Mouse (Mus musculus) lung, postnatal 36 days (tissue): ENCODE results near the gene Magi1.
A peak's percentile ranks its signal among the peaks of the same experiment; 100 is the strongest.

ENCODE experiments used
- DNase-seq: peaks from one replicate; pipeline ENCODE4 v3.0.0; 2022; ENCODE audit warnings: mixed read lengths

Magi1 gene

DNA sequence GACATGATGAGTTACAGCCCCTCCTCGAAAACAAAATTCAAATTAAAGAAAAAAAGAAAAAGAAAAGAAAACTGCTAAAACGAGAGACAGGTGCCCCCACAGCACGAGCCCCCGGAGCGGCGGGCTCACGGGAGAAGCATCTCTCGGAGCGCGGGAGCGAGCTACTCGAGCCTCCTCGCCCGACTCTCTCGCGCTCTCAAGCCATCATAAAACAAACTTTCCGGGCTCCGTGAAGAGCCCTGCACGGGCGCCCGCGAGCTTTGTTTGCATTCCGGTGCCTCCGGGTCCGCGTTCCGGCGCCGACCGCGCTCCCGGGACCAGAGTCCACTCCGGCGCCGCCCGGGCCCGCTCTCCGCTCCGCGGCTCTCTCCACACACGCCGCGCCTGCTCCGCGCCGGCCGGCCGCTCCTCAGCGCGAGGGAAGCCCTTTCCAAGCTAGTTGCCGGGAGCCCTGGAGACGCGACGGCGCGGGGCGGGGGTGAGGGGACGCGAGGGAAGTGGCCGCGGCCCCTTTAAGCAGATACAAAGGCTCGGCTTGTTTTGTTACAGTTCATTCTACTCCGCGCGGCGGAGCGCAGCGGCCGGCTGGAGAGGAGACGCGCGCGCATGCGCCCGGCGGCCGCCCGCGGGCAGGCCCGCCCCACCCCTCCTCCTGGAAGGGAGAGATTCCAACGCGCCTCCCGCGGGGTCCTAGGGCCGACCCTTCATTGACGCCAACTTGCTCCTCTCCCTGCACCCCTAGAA lies at the start of gene Magi1:
Magi1 (minus strand) TSS at position 600 of the 744 bp plus-strand sequence.
- DNase-seq: peak; percentile 95

DNA sequence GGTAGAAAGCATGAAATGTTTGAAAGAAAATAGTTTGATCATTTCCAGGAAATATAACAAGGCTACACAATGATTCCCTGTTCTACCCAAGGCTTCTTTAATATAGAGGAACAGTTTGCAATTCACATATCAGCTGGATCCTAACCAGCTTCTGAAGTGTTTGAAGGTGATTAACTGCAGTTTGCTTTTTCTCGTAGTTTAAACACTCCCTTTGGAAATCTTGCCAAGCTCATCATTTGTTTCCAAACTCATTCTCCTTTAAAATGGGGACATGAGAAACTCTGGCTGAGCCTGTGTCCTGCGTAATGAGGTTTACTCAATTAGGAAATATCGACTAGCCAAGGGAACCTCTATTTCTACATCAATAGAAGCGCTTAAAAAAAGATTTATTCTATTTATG lies 43.4 kb upstream of the Magi1 start:
- DNase-seq: peak; percentile 61

DNA sequence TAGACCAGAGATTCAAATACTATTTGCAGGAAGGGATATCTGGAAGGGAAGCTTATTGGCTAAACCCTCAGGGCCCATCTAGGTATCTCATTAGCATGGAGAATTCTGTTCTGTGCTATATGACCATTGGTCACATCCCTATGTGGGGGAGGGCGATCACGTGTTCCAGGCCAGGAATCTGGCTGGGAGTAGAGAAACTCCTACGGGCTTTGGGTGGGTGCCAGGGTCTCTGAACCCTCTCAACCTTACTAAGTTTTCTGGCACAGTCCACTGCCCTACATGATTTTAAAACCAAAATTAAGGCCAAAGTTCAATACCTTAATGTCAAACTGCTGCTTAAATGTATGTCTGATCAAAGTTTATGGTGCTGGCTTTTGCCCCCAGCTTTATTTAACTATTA lies 33.2 kb upstream of the Magi1 start:
- no peak for DNase-seq

DNA sequence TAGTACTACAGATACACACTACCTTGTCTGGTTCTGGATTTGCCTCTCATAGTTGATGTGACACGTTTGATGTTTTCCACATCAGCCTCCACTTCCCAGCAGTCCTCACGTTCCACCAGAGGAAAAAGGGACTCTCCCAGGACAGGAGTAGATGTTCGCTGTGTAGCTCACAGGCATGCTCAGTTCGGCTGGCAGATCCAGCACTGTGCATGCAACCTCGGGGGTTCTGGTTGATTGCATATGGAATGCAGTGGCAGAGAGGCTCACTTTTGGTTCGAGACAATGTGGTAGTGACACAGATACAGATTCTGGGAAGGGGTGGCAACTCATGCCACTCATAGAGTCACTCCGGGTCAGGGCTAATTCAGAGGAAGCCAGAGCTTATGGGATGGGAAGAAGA lies 28.6 kb upstream of the Magi1 start:
- DNase-seq: no peak

DNA sequence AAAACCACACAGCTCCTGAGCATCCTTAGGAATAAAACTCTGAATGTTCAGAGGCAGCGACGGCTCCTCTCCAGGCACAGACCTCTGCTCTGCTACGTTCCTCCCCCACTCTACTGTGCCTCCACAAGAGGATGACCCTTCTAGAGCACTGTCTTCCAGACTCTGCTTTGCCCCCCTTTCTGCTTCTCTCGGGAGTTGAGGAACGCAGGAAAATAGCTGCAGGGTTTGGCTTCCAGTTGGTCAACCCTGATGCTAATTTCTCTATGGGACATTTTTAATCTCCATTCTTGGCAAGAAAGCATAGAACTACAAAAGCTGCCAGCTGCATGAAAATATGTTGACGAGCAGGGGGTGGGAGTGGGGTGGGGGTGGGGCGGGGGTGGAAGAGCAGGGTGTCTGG lies 24.8 kb upstream of the Magi1 start:
- no peak for DNase-seq

DNA sequence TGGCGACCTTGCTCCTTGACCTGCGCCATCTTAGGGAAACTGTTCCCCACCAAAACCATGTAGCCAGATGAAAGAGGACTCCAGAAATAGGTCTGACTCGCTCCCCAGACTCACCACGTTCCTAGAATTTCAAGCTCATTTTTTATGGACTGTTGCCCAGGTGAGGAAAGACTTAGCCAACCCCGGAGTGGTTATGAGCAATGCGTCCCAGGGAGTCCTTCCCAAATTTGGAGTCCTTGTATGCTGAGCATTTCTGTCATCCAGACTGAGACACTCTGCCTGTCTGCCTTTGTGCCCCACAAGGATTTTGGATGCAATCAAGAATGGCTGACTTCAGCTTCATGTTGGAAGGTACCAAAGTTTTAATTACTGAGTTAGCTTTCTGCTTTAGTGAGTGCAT lies 19.8 kb upstream of the Magi1 start:
- peak; percentile 28 for DNase-seq

DNA sequence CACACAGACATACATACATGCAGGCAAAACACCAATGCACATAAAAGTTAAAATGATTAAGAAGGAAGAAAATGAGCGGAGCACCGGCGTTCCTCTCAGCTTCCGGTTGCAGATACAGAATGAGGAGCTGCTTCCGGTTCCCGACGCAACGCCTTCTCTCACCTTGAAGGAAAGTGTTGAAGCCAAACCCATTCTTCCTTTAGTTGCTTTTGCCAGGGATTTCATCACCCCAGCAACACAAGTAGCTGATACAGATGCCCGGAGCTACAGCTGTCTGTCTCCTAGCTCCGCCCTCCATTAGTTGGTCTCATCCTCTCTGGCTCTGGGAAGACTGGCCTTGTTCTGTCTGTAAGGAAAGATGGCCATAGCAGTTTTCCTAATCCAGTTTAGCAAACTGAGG lies 18.1 kb upstream of the Magi1 start:
- DNase-seq: no peak

DNA sequence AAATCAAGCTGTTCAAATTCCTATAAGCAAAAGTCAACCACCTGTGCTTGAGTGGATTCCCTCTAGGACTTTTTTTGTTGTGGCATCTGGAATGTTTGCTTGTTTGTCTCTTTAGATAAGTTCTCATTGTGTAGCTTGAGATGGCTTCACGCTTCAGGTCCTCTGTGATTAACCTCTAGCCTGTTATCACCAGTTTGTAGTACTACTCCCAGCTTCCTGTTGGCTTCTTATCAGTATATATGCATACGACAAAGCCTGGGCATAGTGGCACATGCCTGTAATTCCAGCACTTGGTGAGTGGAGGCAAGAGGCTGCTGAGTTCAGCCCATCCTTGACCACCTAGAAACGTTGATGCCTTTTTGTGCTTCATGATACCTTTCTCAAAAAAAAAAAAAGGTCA lies 16.8 kb upstream of the Magi1 start:
- DNase-seq: no peak

DNA sequence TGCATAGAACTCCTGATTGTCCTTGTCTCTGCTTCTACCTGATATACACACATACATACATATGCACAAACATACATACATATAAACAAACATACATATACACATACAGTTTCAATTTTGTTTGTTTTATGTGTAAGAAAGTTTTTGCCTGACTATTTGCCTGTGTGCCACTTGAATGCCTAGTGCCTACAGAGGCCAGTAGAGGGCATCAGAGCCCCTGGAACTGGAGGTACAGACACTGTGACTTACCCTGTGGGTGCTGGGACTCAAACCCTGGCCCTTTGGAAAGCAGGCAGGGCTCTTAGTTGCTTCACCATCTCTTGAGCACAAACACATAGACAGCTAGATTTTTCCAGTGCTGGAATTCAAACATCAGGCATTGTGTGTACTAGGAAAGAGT lies 3.7 kb upstream of the Magi1 start:
- DNase-seq: no peak

DNA sequence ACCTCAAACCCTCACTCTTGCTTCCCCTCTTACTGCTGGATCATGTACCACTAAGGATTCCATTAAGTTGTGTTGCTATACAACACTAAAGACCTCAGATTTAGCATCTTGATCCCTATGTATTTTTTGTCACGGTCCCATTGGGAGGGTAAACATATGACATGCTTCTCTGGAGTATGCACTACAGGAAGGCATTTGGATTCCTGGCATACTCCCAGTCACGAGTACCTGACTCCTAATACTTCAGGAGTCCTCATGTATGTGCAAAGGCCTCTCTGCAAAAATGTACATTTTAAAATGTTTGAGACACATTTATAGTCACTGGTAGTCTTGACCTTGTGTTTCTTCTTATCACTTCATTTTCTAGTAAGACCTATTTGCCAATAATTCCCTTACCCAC lies 2.8 kb upstream of the Magi1 start:
- DNase-seq: peak; percentile 47

DNA sequence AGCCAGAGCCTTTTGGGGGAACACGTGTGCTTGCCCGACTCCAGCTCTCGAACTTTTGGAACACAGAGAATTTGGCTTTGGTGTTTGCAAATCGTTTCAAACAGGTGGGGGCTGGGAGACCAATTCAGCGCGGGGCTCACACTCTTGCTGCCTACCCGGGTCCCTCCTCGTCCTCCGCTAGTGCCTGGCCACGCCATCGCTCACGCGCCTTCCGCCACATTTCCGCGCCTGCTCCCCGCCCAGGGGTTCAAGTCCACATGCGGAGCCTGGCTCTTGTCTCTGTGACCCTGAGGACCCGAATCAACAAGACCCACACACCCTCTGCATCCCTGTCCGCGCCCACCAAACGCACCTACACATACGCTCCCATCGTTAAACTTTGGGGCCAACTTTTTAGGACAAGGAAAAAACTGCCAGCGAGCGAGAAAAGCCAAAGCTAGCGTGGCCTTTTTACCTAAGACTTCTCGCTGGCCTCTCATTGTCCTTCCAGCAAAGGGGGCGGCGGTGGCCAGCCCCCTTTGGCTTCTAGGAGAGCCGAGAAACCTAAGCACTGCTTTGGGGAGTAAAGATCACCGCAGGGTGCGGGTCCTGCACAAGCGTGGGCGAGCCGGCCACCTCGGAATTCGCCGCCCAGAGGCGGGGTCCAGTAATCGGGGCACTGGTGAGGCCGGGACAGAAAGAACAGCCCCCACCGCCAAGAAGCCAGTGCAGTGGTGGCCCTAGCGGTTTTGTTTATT lies 540 bp upstream of the Magi1 start:
- peak; percentile 19 for DNase-seq

DNA sequence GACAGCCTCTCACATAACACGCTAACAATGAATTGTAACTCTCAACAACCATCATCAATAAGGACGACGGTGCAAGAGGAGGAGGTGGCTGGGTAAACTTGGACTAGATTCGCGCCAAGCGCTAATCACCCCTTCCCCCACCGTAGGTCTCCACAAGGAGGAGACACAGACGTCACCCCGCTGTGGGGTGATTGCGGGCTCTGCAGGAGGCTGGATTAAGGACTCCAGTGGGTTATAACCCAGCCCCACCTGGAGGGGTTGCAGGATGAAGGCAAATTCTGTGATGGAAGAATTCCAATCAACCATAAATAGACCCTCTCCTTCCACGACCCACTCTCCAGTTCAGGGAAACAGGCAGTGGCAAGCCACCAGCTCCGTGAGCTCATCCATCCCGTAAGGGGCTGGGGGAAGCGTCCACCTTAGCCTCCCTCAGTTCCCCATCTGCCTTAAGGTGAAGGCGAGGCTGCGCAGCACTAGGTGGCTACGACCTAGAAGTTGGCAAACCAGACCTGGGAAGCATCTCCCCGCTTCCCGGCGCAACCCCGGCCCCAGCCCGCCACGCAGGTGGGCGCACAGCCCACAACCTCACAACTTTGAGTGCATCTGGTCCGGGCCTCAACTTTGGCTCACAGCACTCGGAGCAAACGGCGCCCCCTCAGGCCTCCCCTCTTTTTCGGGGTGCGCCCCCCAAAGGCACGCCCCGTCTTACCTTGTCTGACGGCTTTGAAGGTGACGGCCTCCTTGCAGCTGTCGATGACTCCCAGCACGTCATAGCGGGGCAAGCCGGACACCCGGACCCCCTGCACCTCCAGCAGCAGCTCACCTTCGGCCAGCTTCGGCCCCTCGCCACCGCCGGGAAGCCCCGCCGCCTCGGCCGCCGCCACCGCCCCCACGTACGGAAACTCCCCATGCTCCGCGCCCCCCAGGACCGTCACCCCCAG lies 1.1 kb downstream of the Magi1 start:
- peak; percentile 53 for DNase-seq

DNA sequence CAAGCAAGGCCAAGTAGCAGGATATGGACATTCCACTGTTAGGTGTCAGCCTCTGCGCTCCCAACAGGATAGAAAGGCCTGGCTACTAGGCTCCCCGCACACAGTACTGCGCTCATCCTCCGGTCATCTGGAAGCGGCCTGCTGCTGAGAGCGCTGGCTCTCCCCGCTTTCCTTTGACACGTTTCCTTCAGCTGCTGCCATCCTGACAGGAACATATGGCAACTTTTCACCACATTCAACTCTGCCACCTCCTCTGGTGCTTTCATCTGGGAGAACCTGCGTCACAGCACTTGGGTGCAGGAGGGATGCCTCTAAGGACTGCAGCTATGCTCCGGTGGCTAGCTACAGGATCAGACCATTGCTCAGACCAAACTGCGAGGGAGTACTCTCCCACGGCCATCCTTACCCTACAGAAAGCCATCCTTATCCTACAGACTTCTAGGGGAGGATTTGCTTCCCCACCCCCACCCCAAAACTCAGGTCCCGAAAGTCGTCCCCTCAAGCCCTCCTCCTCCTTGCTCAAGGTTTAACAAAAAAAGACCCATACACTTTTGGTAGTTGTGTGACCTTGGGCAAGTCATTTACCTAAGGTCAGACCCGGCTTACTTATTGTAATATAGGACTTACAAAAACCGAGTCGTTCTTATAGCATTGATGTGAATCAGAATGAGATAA lies 2.0 kb downstream of the Magi1 start:
- no peak for DNase-seq

DNA sequence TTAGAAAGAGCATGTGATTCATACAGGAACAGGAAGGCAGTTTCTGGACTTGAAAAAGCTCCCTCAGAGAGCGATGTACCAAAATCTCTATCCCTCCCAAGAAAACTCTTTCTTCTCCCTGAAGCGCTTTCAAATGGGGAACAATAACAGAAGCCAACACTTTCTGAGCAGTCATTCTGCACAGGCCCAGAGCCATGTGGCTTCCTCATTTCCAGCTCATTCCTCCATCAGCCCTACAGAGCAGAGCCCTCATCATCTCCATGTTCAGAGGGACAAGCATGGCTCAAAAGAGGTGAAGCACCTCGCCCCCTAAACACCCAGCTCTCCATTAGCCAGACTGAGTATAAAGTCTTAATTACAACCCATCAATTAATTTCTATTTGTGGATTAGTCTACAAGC lies 9.8 kb downstream of the Magi1 start:
- DNase-seq: no peak

DNA sequence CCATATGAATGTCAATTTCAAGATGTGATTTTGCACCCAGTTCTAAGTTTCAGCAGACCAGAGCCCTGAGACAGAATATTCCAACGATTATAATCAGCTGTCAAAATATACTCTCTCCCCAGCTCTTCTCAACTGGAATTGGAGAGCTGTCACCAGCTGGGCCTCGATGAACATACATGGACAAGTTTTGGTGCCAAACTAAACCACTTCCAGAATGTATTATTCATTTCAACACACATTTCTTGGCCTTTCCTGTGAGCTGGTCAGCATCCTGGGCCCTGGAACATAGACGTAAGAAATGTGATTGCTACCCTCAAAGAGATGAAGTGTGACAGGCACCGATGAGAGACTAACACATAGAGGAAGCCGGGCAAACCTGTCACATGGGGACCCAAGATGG lies 13.7 kb downstream of the Magi1 start:
- DNase-seq: no peak

DNA sequence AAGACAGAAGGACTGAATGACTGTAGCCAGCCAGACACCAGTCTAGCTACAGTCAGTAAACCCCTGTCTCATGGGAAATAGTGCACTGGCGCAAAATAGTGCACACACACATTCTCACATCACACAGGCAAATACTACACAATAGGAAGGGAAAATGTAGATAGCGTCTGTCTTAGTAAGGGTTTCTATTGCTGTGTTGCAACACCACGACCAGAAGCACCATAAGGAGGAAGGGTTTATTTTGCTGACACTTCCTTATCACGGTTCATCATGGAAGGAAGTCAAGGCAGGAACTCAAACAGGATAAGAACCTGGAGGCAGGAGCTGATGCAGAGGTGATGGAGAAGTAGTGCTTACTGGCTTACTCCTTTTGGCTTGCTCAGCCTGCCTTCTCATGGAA lies 14.5 kb downstream of the Magi1 start:
- no peak for DNase-seq

DNA sequence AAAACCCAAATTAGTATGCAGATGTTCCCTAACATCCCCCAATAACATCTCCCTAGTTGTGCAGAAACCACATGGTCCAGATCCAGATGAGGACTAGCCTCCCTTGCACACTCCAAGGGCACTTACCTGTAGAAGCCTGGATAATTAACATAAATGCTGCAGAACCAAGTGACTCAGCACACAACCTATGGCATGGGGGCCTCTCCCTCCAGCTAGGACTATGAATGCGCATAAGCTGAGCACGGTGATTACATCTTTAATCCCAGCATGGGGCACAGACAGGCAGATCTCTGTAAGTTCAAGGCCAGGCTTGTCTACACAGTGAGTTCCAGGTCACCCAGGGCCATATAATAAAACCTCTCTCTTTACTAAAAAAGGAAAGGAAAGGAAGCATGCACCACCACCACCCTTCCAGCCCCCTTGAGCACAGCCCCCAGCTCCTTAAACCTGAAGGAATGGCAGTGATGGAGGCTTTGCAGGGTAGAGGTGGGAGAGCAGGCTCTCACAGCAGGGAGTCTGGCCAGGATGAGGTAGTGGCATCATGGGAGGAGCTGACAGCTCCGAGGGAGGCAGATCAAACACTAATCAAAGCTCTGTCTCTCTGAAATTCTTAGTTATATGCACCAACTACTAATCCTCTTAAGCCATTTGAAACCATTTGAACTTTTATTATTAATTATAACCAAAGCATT lies 18.3 kb downstream of the Magi1 start:
- DNase-seq: no peak

DNA sequence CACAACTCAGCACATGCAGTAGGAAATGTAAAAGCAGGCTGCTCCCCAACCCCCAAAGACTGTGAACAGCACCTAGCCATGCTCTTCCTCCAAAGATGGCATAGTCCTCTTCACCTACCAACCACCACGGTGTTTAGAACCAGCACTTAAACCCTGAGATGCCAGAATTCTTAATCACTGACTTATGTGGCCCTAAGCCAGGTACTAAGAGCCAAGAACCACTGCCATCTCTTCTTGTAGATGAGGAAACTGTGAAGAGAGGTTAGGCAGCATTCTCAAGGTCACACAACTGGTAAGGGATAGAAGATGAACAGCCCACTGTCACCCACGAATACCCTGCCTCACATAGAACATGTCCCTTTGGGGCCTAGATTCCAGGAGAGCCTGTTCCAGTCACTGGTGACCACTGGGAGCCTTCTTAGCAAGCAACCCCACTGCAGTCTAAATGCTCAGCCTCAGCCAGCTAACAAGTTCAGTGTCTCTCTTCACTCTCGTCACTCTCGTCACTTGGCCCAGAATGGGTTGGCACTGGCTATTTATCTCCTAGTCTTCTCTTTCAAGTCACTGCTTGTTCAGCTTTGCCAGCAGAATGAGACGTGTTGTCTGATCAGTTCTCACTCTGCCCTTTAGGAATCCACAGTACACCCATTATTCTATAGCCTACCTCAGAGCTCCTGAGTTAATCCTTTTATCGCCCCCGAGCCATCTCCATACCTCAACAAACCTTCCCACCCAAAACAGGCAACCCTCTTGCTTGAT lies 19.4 kb downstream of the Magi1 start:
- no peak for DNase-seq

DNA sequence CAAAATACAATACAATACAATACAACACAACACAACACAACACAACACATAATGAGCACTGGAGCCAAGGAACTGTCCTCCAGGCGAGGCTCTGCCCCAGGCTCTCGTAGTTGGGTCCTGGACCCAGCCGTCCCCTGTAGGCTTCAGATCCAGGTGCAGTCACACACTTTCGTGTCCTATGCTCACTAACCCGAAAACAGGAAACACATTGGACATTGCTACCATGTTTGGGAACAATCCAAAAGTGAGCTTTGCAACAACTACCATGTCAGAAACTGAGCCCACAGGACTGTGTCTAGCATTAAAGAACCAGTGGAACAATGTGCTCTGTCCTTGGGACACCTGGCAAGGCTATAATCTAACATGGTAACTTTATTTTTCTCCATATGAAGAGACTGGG lies 22.9 kb downstream of the Magi1 start:
- no peak for DNase-seq

DNA sequence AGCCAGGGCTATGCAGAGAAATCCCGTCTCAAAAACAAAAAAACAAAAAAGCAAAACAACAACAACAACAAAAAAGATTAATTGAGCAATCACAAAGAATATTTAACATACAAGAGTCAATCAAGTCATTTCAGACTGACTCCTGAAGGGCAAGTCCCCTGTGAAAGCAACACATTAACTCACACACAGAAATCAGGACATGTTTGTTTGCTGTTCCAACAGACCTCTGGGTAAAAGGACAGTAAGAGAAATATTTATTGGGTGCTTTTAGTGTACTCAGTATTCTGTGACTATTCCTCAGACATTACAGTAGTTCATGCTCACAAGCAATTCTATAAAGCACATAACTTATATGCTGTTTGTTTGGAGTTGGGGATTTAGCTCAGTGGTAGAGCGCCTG lies 23.7 kb downstream of the Magi1 start:
- no peak for DNase-seq

DNA sequence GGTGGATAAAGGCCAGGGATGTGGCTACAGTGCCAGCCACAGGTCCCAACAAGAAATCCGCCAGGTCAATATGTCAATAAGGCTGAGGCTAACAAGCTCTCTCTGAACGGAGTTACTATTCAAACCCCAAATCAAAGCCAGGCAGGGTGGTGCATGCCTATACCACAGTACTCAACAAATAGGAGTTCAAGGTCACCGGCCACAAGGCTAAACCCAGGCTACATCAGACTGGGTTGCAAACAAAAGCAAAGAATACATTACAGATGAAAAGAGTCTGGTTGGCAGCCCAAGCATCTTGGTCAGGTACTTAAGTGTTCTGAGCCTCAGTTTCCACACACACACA lies 25.9 kb downstream of the Magi1 start:
- DNase-seq: no peak
